Mouse (Mus musculus): Measurements from ENCODE around the gene Tjp2. TPM values are rescaled to one million over a fixed set of nuclear protein-coding genes. Genes with fewer than 3 reads are reported as not detected.

Tjp2 gene
- total and polyA plus RNA-seq, 3 experiments = 9.0 to 17.8 (median 13.7) TPM

GRCm38 (mm10) chr19:24156067-24156455 is 68.8 kb downstream of the Tjp2 start:
- Histone ChIP-seq H3K9me3 (replicated peaks; ENCODE audit: low read length) (no peaks in the 10 kb centered on the region), H3K4me3 (replicated peaks in 1 of 3; ENCODE audit: low read depth in 2 of 3, low read length in 2 of 3, poor library complexity in 1 of 3) (no peak overlapping the region), H3K27ac (ENCODE audit: insufficient read depth, low read depth) (no peak overlapping the region), H3K27me3 (replicated peaks) (no peaks in the 10 kb centered on the region), H3K36me3 (replicated peaks in 1 of 2; ENCODE audit: control insufficient read depth in 1 of 2, insufficient read depth in 1 of 2, low read length in 1 of 2) (peaks cover 0 to 11% of the 10 kb centered on the region in 2 experiments), H3K4me1 (ENCODE audit: control insufficient read depth in 1 of 2, insufficient read depth in 2 of 2) (peaks cover 0 to 15% of the 10 kb centered on the region in 2 experiments; a peak in 3 of 4 replicates), H3K79me2 (replicated peaks; ENCODE audit: control insufficient read depth, extremely low read depth, insufficient read depth, poor library complexity, severe bottlenecking) (no peaks in the 10 kb centered on the region), H3K4me2 (ENCODE audit: insufficient read depth, low read depth, poor library complexity, severe bottlenecking) (no peak overlapping the region), H3K9ac (ENCODE audit: insufficient read depth, low read depth) (no peak overlapping the region)
- no peak for DNase-seq (ENCODE audit: extremely low read depth)
- dilution Hi-C loops (cut with MboI; ENCODE audit: extremely low pct_ligation_motif_present, extremely low pct_unique_long_range_greater_than_20kb, low sequenced_read_pairs) (no loop called here), in situ Hi-C loops (cut with MboI; ENCODE audit: low pct_ligation_motif_present, low pct_unique_long_range_greater_than_20kb, low sequenced_read_pairs) (no loop called here)
- TF ChIP-seq IRF4 (IDR thresholded peaks at IDR 0.05; ENCODE audit: low read depth, low read length) (0 out of 2 replicates have a peak, but pooled peaks have one; percentile 27), JUN (IDR thresholded peaks at IDR 0.05; ENCODE audit: insufficient read depth, low read depth, low read length) (no peak)

DNA sequence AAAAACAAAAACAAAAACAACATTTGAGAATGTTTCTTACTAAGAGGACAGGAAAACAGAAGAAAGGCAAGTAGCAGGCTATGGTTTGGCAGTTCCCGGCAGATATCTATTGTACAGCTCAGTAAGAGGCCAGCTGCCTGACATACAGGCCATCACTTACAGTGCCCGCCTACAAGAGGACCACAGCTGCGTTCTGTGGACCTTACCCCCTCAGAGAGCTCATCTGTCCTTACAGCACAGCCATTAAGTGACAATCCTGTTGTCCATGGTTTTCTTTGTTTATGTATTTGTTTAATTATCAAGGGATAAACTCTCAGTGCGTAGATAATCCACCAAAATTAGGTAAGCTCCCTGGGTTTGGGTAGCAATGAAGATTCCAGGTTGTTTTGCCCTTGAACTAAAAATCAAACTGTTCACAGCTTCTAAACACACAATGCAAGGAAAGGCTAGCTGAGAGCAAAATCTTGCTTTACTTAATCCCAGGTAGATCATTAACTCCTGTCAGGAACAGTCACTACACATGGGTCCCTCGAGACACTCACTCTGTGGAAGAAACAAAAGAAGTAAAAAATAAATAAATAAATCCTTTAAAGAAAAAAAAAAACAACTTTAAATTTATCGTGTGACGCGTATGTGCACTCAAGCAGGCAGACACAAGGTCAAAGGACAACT is 69.3 kb downstream of the Tjp2 start:
- Histone ChIP-seq H3K4me2 (ENCODE audit: insufficient read depth, low read depth, poor library complexity, severe bottlenecking) (no peak overlapping the region), H3K27ac (ENCODE audit: insufficient read depth, low read depth) (no peak overlapping the region), H3K4me1 (ENCODE audit: control insufficient read depth in 1 of 2, insufficient read depth in 2 of 2) (peaks cover 0 to 15% of the 10 kb centered on the region in 2 experiments; a peak in 3 of 4 replicates), H3K27me3 (replicated peaks) (no peaks in the 10 kb centered on the region), H3K79me2 (replicated peaks; ENCODE audit: control insufficient read depth, extremely low read depth, insufficient read depth, poor library complexity, severe bottlenecking) (no peaks in the 10 kb centered on the region), H3K36me3 (replicated peaks in 1 of 2; ENCODE audit: control insufficient read depth in 1 of 2, insufficient read depth in 1 of 2, low read length in 1 of 2) (peaks cover 0 to 11% of the 10 kb centered on the region in 2 experiments), H3K4me3 (replicated peaks in 1 of 3; ENCODE audit: low read depth in 2 of 3, low read length in 2 of 3, poor library complexity in 1 of 3) (no peak overlapping the region), H3K9ac (ENCODE audit: insufficient read depth, low read depth) (no peak overlapping the region), H3K9me3 (replicated peaks; ENCODE audit: low read length) (no peaks in the 10 kb centered on the region)
- no peak for DNase-seq (ENCODE audit: extremely low read depth)
- in situ Hi-C loops (cut with MboI; ENCODE audit: low pct_ligation_motif_present, low pct_unique_long_range_greater_than_20kb, low sequenced_read_pairs) (no loop called here), dilution Hi-C loops (cut with MboI; ENCODE audit: extremely low pct_ligation_motif_present, extremely low pct_unique_long_range_greater_than_20kb, low sequenced_read_pairs) (no loop called here)
- TF ChIP-seq EP300 (IDR thresholded peaks at IDR 0.05; ENCODE audit: low read length) = no peak
- TF ChIP-seq CTCF (conservative IDR thresholded peaks at IDR 0.05 in 1 of 2, IDR thresholded peaks at IDR 0.05 in 1 of 2; ENCODE audit: low read depth in 2 of 2, low read length in 2 of 2) = no peak
- TF ChIP-seq IRF4 (IDR thresholded peaks at IDR 0.05; ENCODE audit: low read depth, low read length) = no peak

DNA sequence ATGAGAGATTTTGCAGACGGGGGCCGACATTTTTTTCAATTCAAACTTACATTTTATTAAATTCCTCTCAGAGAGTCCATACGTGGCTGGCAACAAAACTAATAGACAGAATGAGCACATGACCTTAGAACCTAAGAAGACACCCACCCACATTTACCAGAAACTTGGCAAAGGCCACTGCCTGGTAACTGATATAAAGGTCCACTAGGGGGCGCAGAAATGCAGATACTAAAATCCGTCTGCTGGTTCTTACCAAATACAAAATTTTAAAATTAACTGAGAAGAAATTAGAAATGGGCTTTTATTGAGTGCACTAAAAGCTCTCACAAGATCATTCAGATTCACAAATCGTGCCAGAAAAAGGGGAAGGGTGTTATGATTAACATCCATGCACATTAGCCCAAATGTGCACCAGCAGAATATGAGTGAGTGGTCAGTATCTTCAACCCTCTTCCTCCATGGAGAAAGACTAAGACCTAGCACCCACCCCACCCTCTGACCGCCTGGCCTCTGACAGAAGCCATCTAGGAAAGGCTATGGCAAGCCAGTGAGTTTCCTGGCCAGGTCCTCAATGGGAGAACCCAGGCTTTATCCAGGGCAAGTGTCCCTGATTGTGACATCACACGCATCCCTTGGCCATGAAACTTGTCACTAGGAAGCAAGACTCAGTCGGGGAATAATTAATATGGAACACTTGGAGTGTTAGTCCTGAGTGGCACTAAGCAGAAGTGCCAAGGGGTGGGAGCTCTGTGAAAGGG is 71.4 kb downstream of the Tjp2 start:
- H3K4me3 ChIP-seq (replicated peaks in 1 of 3; ENCODE audit: low read depth in 2 of 3, low read length in 2 of 3, poor library complexity in 1 of 3) = no peak overlapping the region
- dilution Hi-C loops (cut with MboI; ENCODE audit: extremely low pct_ligation_motif_present, extremely low pct_unique_long_range_greater_than_20kb, low sequenced_read_pairs) = no loop called here
- H3K27me3 ChIP-seq (replicated peaks) = no peaks in the 10 kb centered on the region
- in situ Hi-C loops (cut with MboI; ENCODE audit: low pct_ligation_motif_present, low pct_unique_long_range_greater_than_20kb, low sequenced_read_pairs) = no loop called here
- H3K4me1 ChIP-seq (ENCODE audit: control insufficient read depth in 1 of 2, insufficient read depth in 2 of 2) = peaks cover 0 to 7% of the 10 kb centered on the region in 2 experiments; a peak in 1 of 4 replicates
- no peak overlapping the region for H3K4me2 ChIP-seq (ENCODE audit: insufficient read depth, low read depth, poor library complexity, severe bottlenecking)
- H3K9ac ChIP-seq (ENCODE audit: insufficient read depth, low read depth) = no peak overlapping the region
- TF ChIP-seq POLR2A (IDR thresholded peaks at IDR 0.05; ENCODE audit: low read depth, low read length) (no peak), MAX (IDR thresholded peaks at IDR 0.05; ENCODE audit: low read length) (no peak), SMC3 (IDR thresholded peaks at IDR 0.05; ENCODE audit: low read depth, low read length) (peak; percentile 83), CTCF (conservative IDR thresholded peaks at IDR 0.05 in 1 of 2, IDR thresholded peaks at IDR 0.05 in 1 of 2; ENCODE audit: low read depth in 2 of 2, low read length in 2 of 2) (peak; percentile 47 to 87), RAD21 (IDR thresholded peaks at IDR 0.05; ENCODE audit: low read depth, low read length) (peak; percentile 68)
- H3K36me3 ChIP-seq (replicated peaks in 1 of 2; ENCODE audit: control insufficient read depth in 1 of 2, insufficient read depth in 1 of 2, low read length in 1 of 2) = peaks cover 0 to 16% of the 10 kb centered on the region in 2 experiments
- no peaks in the 10 kb centered on the region for H3K9me3 ChIP-seq (replicated peaks; ENCODE audit: low read length)
- no peaks in the 10 kb centered on the region for H3K79me2 ChIP-seq (replicated peaks; ENCODE audit: control insufficient read depth, extremely low read depth, insufficient read depth, poor library complexity, severe bottlenecking)
- peak; percentile 58 for DNase-seq (ENCODE audit: extremely low read depth)
- no peak overlapping the region for H3K27ac ChIP-seq (ENCODE audit: insufficient read depth, low read depth)
